ENCODE assay signal across 17 mouse cellular contexts in the genomic region with DNA sequence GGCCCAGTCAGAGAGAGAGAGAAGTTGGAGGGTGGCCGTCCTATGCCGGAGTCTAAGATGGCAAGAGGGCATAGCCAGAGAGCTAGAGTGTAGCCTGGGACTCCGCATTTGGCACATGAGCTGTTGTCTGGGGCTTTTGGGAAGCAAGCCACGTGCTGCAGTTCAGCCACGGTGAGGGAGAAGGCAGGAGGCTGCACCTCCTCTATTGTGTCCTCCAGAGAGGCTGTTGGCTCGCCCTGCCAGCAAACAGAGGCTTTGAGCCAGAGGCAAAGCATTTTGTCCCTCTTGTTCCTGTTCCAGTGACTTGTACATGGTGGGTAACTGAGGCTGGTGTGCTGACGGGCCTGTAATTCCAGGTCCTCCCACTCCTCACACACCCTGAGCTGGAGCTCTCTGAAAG. TPM values are rescaled to one million over a fixed set of nuclear protein-coding genes. Genes with fewer than 3 reads are reported as not detected.
A peak's percentile ranks its signal among the peaks of the same experiment; 100 is the strongest.
DNase-seq lines count a peak whose midpoint lies in the region; ATAC-seq and TF ChIP-seq lines count a peak whose summit lies in the region.
"Had no signal": no experiment of that assay in that cellular context is flagged by ENCODE, and none has a peak within 500 bp of the region (broad histone marks: within the 10 kb centered on the region; RNA-seq: fewer than 3 reads in every experiment).

No protein-coding gene starts in this region.

- TF ChIP-seq CTCF in midbrain, postnatal 0 days (IDR thresholded peaks at IDR 0.05) = no peak

- no peak overlapping the region for H3K4me3 ChIP-seq in hindbrain, embryonic 16.5 days (ENCODE audit: low read length)
- no peak overlapping the region for H3K4me3 ChIP-seq in hindbrain, embryonic 14.5 days (replicated peaks; ENCODE audit: low read length)
- no peak overlapping the region for H3K4me3 ChIP-seq in midbrain, postnatal 0 days (ENCODE audit: low read depth, low read length)
- H3K4me3 ChIP-seq in midbrain, embryonic 10.5 days = no peak overlapping the region
- no peak overlapping the region for H3K4me3 ChIP-seq in forebrain, embryonic 16.5 days (replicated peaks; ENCODE audit: low read length)
- H3K4me3 ChIP-seq: intestine, embryonic 15.5 days; stomach, embryonic 15.5 days had no signal

- H3K4me2 ChIP-seq in hindbrain, embryonic 16.5 days (ENCODE audit: low read length) = no peak overlapping the region
- H3K4me2 ChIP-seq in hindbrain, embryonic 14.5 days (replicated peaks) = no peak overlapping the region
- no peak overlapping the region for H3K4me2 ChIP-seq in midbrain, postnatal 0 days (ENCODE audit: low read depth, low read length, poor library complexity, severe bottlenecking)
- no peak overlapping the region for H3K4me2 ChIP-seq in forebrain, embryonic 16.5 days (ENCODE audit: low read length)
- H3K4me2 ChIP-seq: intestine, embryonic 15.5 days; liver, embryonic 11.5 days; stomach, embryonic 15.5 days had no signal

- no peak overlapping the region for H3K9ac ChIP-seq in hindbrain, embryonic 16.5 days (ENCODE audit: low read depth, low read length)
- H3K9ac ChIP-seq in hindbrain, embryonic 14.5 days = no peak overlapping the region
- H3K9ac ChIP-seq in midbrain, postnatal 0 days (replicated peaks; ENCODE audit: low read length, poor library complexity, severe bottlenecking) = no peak overlapping the region
- H3K9ac ChIP-seq in forebrain, embryonic 16.5 days (replicated peaks; ENCODE audit: low read depth, low read length) = no peak overlapping the region
- H3K9ac ChIP-seq: intestine, embryonic 15.5 days; stomach, embryonic 15.5 days had no signal

- H3K9me3 ChIP-seq in hindbrain, embryonic 16.5 days (ENCODE audit: control insufficient read depth, low read length) = no peaks in the 10 kb centered on the region
- no peaks in the 10 kb centered on the region for H3K9me3 ChIP-seq in hindbrain, embryonic 14.5 days (ENCODE audit: control insufficient read depth, low read length)
- H3K9me3 ChIP-seq in midbrain, postnatal 0 days (ENCODE audit: low read length) = no peaks in the 10 kb centered on the region
- peaks cover 5% of the 10 kb centered on the region; the same call in 1 of the 2 replicates for H3K9me3 ChIP-seq in midbrain, embryonic 10.5 days (replicated peaks)
- H3K9me3 ChIP-seq in forebrain, embryonic 16.5 days (ENCODE audit: control insufficient read depth, low read length) = no peaks in the 10 kb centered on the region
- H3K9me3 ChIP-seq: intestine, embryonic 15.5 days; stomach, embryonic 15.5 days had no signal

- ATAC-seq in hindbrain, embryonic 16.5 days = peak; percentile 55
- ATAC-seq in hindbrain, embryonic 14.5 days (ENCODE audit: low FRiP score) = no peak; the same call in 1 of the 2 replicates
- ATAC-seq in midbrain, postnatal 0 days (ENCODE audit: low FRiP score) = no peak
- peak; percentile 32; the same call in 1 of the 2 replicates for ATAC-seq in forebrain, embryonic 16.5 days
- ATAC-seq: intestine, embryonic 15.5 days had no signal

- no peaks in the 10 kb centered on the region for H3K27me3 ChIP-seq in hindbrain, embryonic 16.5 days (replicated peaks; ENCODE audit: control insufficient read depth, insufficient read depth, low read length)
- H3K27me3 ChIP-seq in hindbrain, embryonic 14.5 days (ENCODE audit: control insufficient read depth, insufficient read depth, low read length) = no peaks in the 10 kb centered on the region
- no peaks in the 10 kb centered on the region for H3K27me3 ChIP-seq in midbrain, postnatal 0 days (ENCODE audit: insufficient read depth, low read length)
- no peaks in the 10 kb centered on the region for H3K27me3 ChIP-seq in midbrain, embryonic 10.5 days (ENCODE audit: low read depth, poor library complexity, severe bottlenecking)
- H3K27me3 ChIP-seq in forebrain, embryonic 16.5 days (replicated peaks; ENCODE audit: control insufficient read depth, insufficient read depth, low read length) = no peaks in the 10 kb centered on the region
- H3K27me3 ChIP-seq: intestine, embryonic 15.5 days; stomach, embryonic 15.5 days had no signal

- 68% methylated on average over 7 of the region's 7 CpGs for WGBS in hindbrain, embryonic 16.5 days
- 72% methylated on average over 7 of the region's 7 CpGs for WGBS in hindbrain, embryonic 14.5 days
- 78% methylated on average over 7 of the region's 7 CpGs for WGBS in midbrain, postnatal 0 days
- 87% methylated on average over 7 of the region's 7 CpGs for WGBS in midbrain, embryonic 10.5 days
- 62% methylated on average over 7 of the region's 7 CpGs for WGBS in forebrain, embryonic 16.5 days

- peak; percentile 61 for DNase-seq in cerebellum, adult 11-12 months
- DNase-seq in cerebellum, adult 8-10 months = no peak
- no peak for DNase-seq in hindbrain, embryonic 14.5 days (ENCODE audit: low spot score)
- peak; percentile 42 for DNase-seq in midbrain, postnatal 0 days (ENCODE audit: low spot score)
- DNase-seq in midbrain, embryonic 10.5 days (ENCODE audit: low spot score) = no peak
- DNase-seq in right cerebral cortex, adult 2 months (ENCODE audit: low spot score in 2 of 2) = no peak
- DNase-seq: thymus, postnatal 25 days had no signal

- no peaks in the 10 kb centered on the region; the same call in 1 of the 2 replicates for H3K4me1 ChIP-seq in hindbrain, embryonic 16.5 days (ENCODE audit: control insufficient read depth, insufficient read depth, low read depth, low read length)
- H3K4me1 ChIP-seq in hindbrain, embryonic 14.5 days (replicated peaks; ENCODE audit: control insufficient read depth, insufficient read depth, low read length) = no peaks in the 10 kb centered on the region
- H3K4me1 ChIP-seq in midbrain, postnatal 0 days (ENCODE audit: insufficient read depth, low read length) = peaks cover 3% of the 10 kb centered on the region; the same call in 1 of the 2 replicates
- H3K4me1 ChIP-seq in midbrain, embryonic 10.5 days = 0 out of 2 replicates have a peak, but pooled peaks cover 5% of the 10 kb centered on the region
- H3K4me1 ChIP-seq in forebrain, embryonic 16.5 days (replicated peaks; ENCODE audit: control insufficient read depth, insufficient read depth, low read length) = peaks cover 17% of the 10 kb centered on the region
- H3K4me1 ChIP-seq: intestine, embryonic 15.5 days; stomach, embryonic 15.5 days had no signal

- H3K27ac ChIP-seq in hindbrain, embryonic 16.5 days (ENCODE audit: low read depth, low read length) = peak overlapping the region; percentile 35
- no peak overlapping the region for H3K27ac ChIP-seq in hindbrain, embryonic 14.5 days
- peak overlapping the region; percentile 47; the same call in 1 of the 2 replicates for H3K27ac ChIP-seq in midbrain, postnatal 0 days (ENCODE audit: low read depth, low read length)
- H3K27ac ChIP-seq in midbrain, embryonic 10.5 days (replicated peaks) = no peak overlapping the region; the same call in 1 of the 2 replicates
- H3K27ac ChIP-seq in forebrain, embryonic 16.5 days (ENCODE audit: low read length) = peak overlapping the region; percentile 89
- H3K27ac ChIP-seq: intestine, embryonic 15.5 days; macrophage; stomach, embryonic 15.5 days had no signal

- no peaks in the 10 kb centered on the region for H3K36me3 ChIP-seq in hindbrain, embryonic 16.5 days (ENCODE audit: control insufficient read depth, insufficient read depth, low read length)
- no peaks in the 10 kb centered on the region for H3K36me3 ChIP-seq in hindbrain, embryonic 14.5 days (replicated peaks; ENCODE audit: control insufficient read depth, insufficient read depth)
- H3K36me3 ChIP-seq in midbrain, postnatal 0 days (ENCODE audit: insufficient read depth, low read length) = no peaks in the 10 kb centered on the region
- no peaks in the 10 kb centered on the region for H3K36me3 ChIP-seq in midbrain, embryonic 10.5 days
- no peaks in the 10 kb centered on the region for H3K36me3 ChIP-seq in forebrain, embryonic 16.5 days (ENCODE audit: control insufficient read depth, insufficient read depth)
- H3K36me3 ChIP-seq: intestine, embryonic 15.5 days; stomach, embryonic 15.5 days had no signal

RNA-seq across cellular contexts. Expression of a gene that starts 32.0 kb away (rescaled TPM):
- polyA plus RNA-seq in hindbrain, embryonic 16.5 days (2015; fragmentation: Nextera tagmentation; extraction: Ambion mirVana) = 15.9 and 17.5 TPM in 2 replicates
- polyA plus RNA-seq in hindbrain, embryonic 14.5 days (2014; fragmentation: Nextera tagmentation; extraction: Ambion mirVana) = 20.9 and 22.5 TPM in 2 replicates
- 39.1 and 40.2 TPM in 2 replicates for total RNA-seq in midbrain, postnatal 0 days (2014; rRNA removed)
- polyA plus RNA-seq in midbrain, postnatal 0 days (2015; fragmentation: Nextera tagmentation; extraction: Ambion mirVana) = 13.0 and 14.9 TPM in 2 replicates
- polyA plus RNA-seq in midbrain, embryonic 10.5 days (2016; fragmentation: Nextera tagmentation; extraction: Ambion mirVana) = 11.5 and 15.0 TPM in 2 replicates
- polyA plus RNA-seq in forebrain, embryonic 16.5 days (2015; fragmentation: Nextera tagmentation; extraction: Ambion mirVana) = 14.0 and 15.8 TPM in 2 replicates

RNA-seq across cellular contexts. Expression of a gene that starts 50.1 kb away (rescaled TPM):
- 0.19 TPM in 1 of 2 replicates, not detected in the other for polyA plus RNA-seq in hindbrain, embryonic 16.5 days (2015; fragmentation: Nextera tagmentation; extraction: Ambion mirVana)
- polyA plus RNA-seq in hindbrain, embryonic 14.5 days (2014; fragmentation: Nextera tagmentation; extraction: Ambion mirVana) = not detected in 2 replicates
- total RNA-seq in midbrain, postnatal 0 days (2014; rRNA removed) = not detected in 2 replicates
- 0.20 TPM in 1 of 2 replicates, not detected in the other for polyA plus RNA-seq in midbrain, postnatal 0 days (2015; fragmentation: Nextera tagmentation; extraction: Ambion mirVana)
- not detected in 2 replicates for polyA plus RNA-seq in midbrain, embryonic 10.5 days (2016; fragmentation: Nextera tagmentation; extraction: Ambion mirVana)
- not detected in 2 replicates for polyA plus RNA-seq in forebrain, embryonic 16.5 days (2015; fragmentation: Nextera tagmentation; extraction: Ambion mirVana)
- total RNA-seq: monocyte, adult 5-6 weeks had no signal
- polyA plus RNA-seq: heart, embryonic 16.5 days; intestine, embryonic 15.5 days; large intestine, adult 2 months; liver, embryonic 11.5 days; macrophage; small intestine, adult 2 months; stomach, embryonic 15.5 days had no signal

Comparison
In these comparisons a context has a peak if more than half of its experiments do, and no peak if none do; other contexts are left out.
1. DNase-seq: peak in cerebellum, adult 11-12 months (single experiment) and midbrain, postnatal 0 days (single experiment); none in cerebellum, adult 8-10 months (single experiment), hindbrain, embryonic 14.5 days (single experiment), midbrain, embryonic 10.5 days (single experiment) and right cerebral cortex, adult 2 months (0 of 2).
2. ATAC-seq: peak in hindbrain, embryonic 16.5 days (single experiment) and forebrain, embryonic 16.5 days (single experiment); none in hindbrain, embryonic 14.5 days (single experiment) and midbrain, postnatal 0 days (single experiment).
3. H3K27ac ChIP-seq: peak in hindbrain, embryonic 16.5 days (single experiment), midbrain, postnatal 0 days (single experiment) and forebrain, embryonic 16.5 days (single experiment); none in hindbrain, embryonic 14.5 days (single experiment) and midbrain, embryonic 10.5 days (single experiment).